Mouse (Mus musculus) lung, postnatal 0 days (tissue): ENCODE results near the gene Cdkl3.

ENCODE experiments used
- CTCF ChIP-seq: IDR thresholded peaks from 2 replicates; pipeline ENCODE4 v1.5.1; 2016; ENCODE audit warnings: antibody characterized with exemption, mild to moderate bottlenecking
- EP300 ChIP-seq: IDR thresholded peaks from 2 replicates; pipeline ENCODE4 v1.6.1; 2016; ENCODE audit warnings: antibody characterized with exemption, mild to moderate bottlenecking, control low read depth

DNA sequence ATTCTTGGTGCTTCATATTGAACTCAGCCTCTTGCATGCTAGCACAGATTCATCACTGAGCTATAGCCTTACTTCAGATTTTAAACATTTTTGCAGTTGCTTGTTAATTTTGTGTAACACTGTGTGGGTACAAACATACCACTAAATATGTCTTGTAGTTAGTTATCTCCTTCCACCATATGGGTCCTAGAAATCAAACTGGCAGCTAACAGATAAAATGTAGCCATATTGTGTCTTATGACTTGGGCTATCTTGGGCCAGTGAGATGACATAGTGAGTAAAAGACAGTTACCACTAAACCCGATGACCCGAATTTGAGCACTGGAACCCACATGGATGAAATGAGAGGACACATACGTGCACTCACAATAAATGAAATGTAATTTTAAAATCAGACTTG, 111.5 kb downstream of the Cdkl3 start:
- TF ChIP-seq CTCF (no peak), EP300 (no peak)
